Mouse (Mus musculus): ENCODE data around the gene Fndc3b. TPM values are rescaled to one million over a fixed set of nuclear protein-coding genes. Genes with fewer than 3 reads are reported as not detected.

Fndc3b gene
- polyA plus RNA-seq, 1 experiment from 2014 or later = 12.3 TPM

GRCm38 (mm10) chr3:27581931-27582840, 128.9 kb downstream of the Fndc3b start:
- Histone ChIP-seq H3K36me3 (ENCODE audit: control insufficient read depth, insufficient read depth, low read length) (no peaks in the 10 kb centered on the region), H3K4me3 (ENCODE audit: low read depth, low read length) (no peak overlapping the region), H3K4me2 (no peak overlapping the region), H3K9me3 (ENCODE audit: control insufficient read depth, low read length) (no peaks in the 10 kb centered on the region), H3K4me1 (replicated peaks; ENCODE audit: control insufficient read depth, insufficient read depth, low read length) (peaks cover 3% of the 10 kb centered on the region; the same call in 1 of the 2 replicates), H3K27ac (ENCODE audit: low read depth, low read length) (no peak overlapping the region), H3K27me3 (replicated peaks; ENCODE audit: control insufficient read depth, insufficient read depth, low read length) (no peaks in the 10 kb centered on the region), H3K9ac (ENCODE audit: low read depth, low read length) (no peak overlapping the region)
- no peak for ATAC-seq (replicated peaks; ENCODE audit: low FRiP score)
- WGBS = 79% methylated on average over 6 of the region's 6 CpGs
- no peak for DNase-seq (ENCODE audit: low spot score)

GRCm38 (mm10) chr3:27580956-27581355, 130.2 kb downstream of the Fndc3b start:
- DNase-seq (ENCODE audit: low spot score) = no peak
- H3K27me3 ChIP-seq (replicated peaks; ENCODE audit: control insufficient read depth, insufficient read depth, low read length) = no peaks in the 10 kb centered on the region
- H3K9me3 ChIP-seq (ENCODE audit: control insufficient read depth, low read length) = no peaks in the 10 kb centered on the region
- ATAC-seq (replicated peaks; ENCODE audit: low FRiP score) = no peak
- 88% methylated on average over 8 of the region's 8 CpGs for WGBS
- H3K4me3 ChIP-seq (ENCODE audit: low read depth, low read length) = no peak overlapping the region
- H3K4me1 ChIP-seq (replicated peaks; ENCODE audit: control insufficient read depth, insufficient read depth, low read length) = peaks cover 3% of the 10 kb centered on the region; the same call in 1 of the 2 replicates
- H3K36me3 ChIP-seq (ENCODE audit: control insufficient read depth, insufficient read depth, low read length) = no peaks in the 10 kb centered on the region
- H3K27ac ChIP-seq (ENCODE audit: low read depth, low read length) = no peak overlapping the region
- no peak overlapping the region for H3K9ac ChIP-seq (ENCODE audit: low read depth, low read length)
- H3K4me2 ChIP-seq = no peak overlapping the region

- Histone ChIP-seq H3K9me3 (ENCODE audit: control insufficient read depth, low read length) (no peaks in the 10 kb centered on the region), H3K36me3 (ENCODE audit: control insufficient read depth, insufficient read depth, low read length) (no peaks in the 10 kb centered on the region), H3K27me3 (replicated peaks; ENCODE audit: control insufficient read depth, insufficient read depth, low read length) (no peaks in the 10 kb centered on the region), H3K4me1 (replicated peaks; ENCODE audit: control insufficient read depth, insufficient read depth, low read length) (peaks cover 3% of the 10 kb centered on the region; the same call in 1 of the 2 replicates), H3K4me2 (no peak overlapping the region), H3K27ac (ENCODE audit: low read depth, low read length) (no peak overlapping the region), H3K4me3 (ENCODE audit: low read depth, low read length) (no peak overlapping the region), H3K9ac (ENCODE audit: low read depth, low read length) (no peak overlapping the region)
- ATAC-seq (replicated peaks; ENCODE audit: low FRiP score) (no peak), DNase-seq (ENCODE audit: low spot score) (no peak)
- 71% methylated on average over 7 of the region's 7 CpGs for WGBS
These were observed 131.1 kb downstream of the Fndc3b start for GRCm38 (mm10) chr3:27579894-27580613.

GRCm38 (mm10) chr3:27579229-27579628, 131.9 kb downstream of the Fndc3b start:
- DNase-seq (ENCODE audit: low spot score) (no peak), ATAC-seq (replicated peaks; ENCODE audit: low FRiP score) (no peak)
- Histone ChIP-seq H3K27ac (ENCODE audit: low read depth, low read length) (no peak overlapping the region), H3K36me3 (ENCODE audit: control insufficient read depth, insufficient read depth, low read length) (no peaks in the 10 kb centered on the region), H3K4me1 (replicated peaks; ENCODE audit: control insufficient read depth, insufficient read depth, low read length) (no peaks in the 10 kb centered on the region; the same call in 1 of the 2 replicates), H3K4me2 (no peak overlapping the region), H3K27me3 (replicated peaks; ENCODE audit: control insufficient read depth, insufficient read depth, low read length) (no peaks in the 10 kb centered on the region), H3K4me3 (ENCODE audit: low read depth, low read length) (no peak overlapping the region), H3K9ac (ENCODE audit: low read depth, low read length) (no peak overlapping the region), H3K9me3 (ENCODE audit: control insufficient read depth, low read length) (no peaks in the 10 kb centered on the region)
- WGBS = 77% methylated on average over 8 of the region's 8 CpGs

GRCm38 (mm10) chr3:27577349-27578025, 133.6 kb downstream of the Fndc3b start:
- Histone ChIP-seq H3K4me2 (no peak overlapping the region), H3K36me3 (ENCODE audit: control insufficient read depth, insufficient read depth, low read length) (no peaks in the 10 kb centered on the region), H3K27me3 (replicated peaks; ENCODE audit: control insufficient read depth, insufficient read depth, low read length) (no peaks in the 10 kb centered on the region), H3K9ac (ENCODE audit: low read depth, low read length) (no peak overlapping the region), H3K4me1 (replicated peaks; ENCODE audit: control insufficient read depth, insufficient read depth, low read length) (peaks cover 3% of the 10 kb centered on the region; the same call in 1 of the 2 replicates), H3K9me3 (ENCODE audit: control insufficient read depth, low read length) (no peaks in the 10 kb centered on the region), H3K27ac (ENCODE audit: low read depth, low read length) (no peak overlapping the region), H3K4me3 (ENCODE audit: low read depth, low read length) (no peak overlapping the region)
- DNase-seq (ENCODE audit: low spot score) (no peak), ATAC-seq (replicated peaks; ENCODE audit: low FRiP score) (no peak)
- WGBS = 84% methylated on average over 10 of the region's 10 CpGs

GRCm38 (mm10) chr3:27574241-27574640, 136.9 kb downstream of the Fndc3b start:
- H3K27me3 ChIP-seq (replicated peaks; ENCODE audit: control insufficient read depth, insufficient read depth, low read length) = no peaks in the 10 kb centered on the region
- 70% methylated on average over 9 of the region's 9 CpGs for WGBS
- DNase-seq (ENCODE audit: low spot score) (no peak), ATAC-seq (replicated peaks; ENCODE audit: low FRiP score) (no peak)
- no peak overlapping the region for H3K4me3 ChIP-seq (ENCODE audit: low read depth, low read length)
- no peaks in the 10 kb centered on the region for H3K9me3 ChIP-seq (ENCODE audit: control insufficient read depth, low read length)
- no peak overlapping the region for H3K4me2 ChIP-seq
- H3K27ac ChIP-seq (ENCODE audit: low read depth, low read length) = no peak overlapping the region
- H3K4me1 ChIP-seq (replicated peaks; ENCODE audit: control insufficient read depth, insufficient read depth, low read length) = peaks cover 5% of the 10 kb centered on the region; the same call in 1 of the 2 replicates
- no peaks in the 10 kb centered on the region; the same call in 1 of the 2 replicates for H3K36me3 ChIP-seq (ENCODE audit: control insufficient read depth, insufficient read depth, low read length)
- H3K9ac ChIP-seq (ENCODE audit: low read depth, low read length) = no peak overlapping the region

GRCm38 (mm10) chr3:27573458-27573857, 137.6 kb downstream of the Fndc3b start:
- Histone ChIP-seq H3K4me3 (ENCODE audit: low read depth, low read length) (no peak overlapping the region), H3K4me1 (replicated peaks; ENCODE audit: control insufficient read depth, insufficient read depth, low read length) (peaks cover 5% of the 10 kb centered on the region; the same call in 1 of the 2 replicates), H3K9me3 (ENCODE audit: control insufficient read depth, low read length) (no peaks in the 10 kb centered on the region), H3K9ac (ENCODE audit: low read depth, low read length) (no peak overlapping the region), H3K36me3 (ENCODE audit: control insufficient read depth, insufficient read depth, low read length) (no peaks in the 10 kb centered on the region; the same call in 1 of the 2 replicates), H3K4me2 (no peak overlapping the region), H3K27me3 (replicated peaks; ENCODE audit: control insufficient read depth, insufficient read depth, low read length) (no peaks in the 10 kb centered on the region), H3K27ac (ENCODE audit: low read depth, low read length) (no peak overlapping the region)
- 74% methylated on average over 11 of the region's 11 CpGs for WGBS
- DNase-seq (ENCODE audit: low spot score) (no peak), ATAC-seq (replicated peaks; ENCODE audit: low FRiP score) (no peak)

GRCm38 (mm10) chr3:27572305-27572704, 138.8 kb downstream of the Fndc3b start:
- H3K4me2 ChIP-seq = no peak overlapping the region
- no peak overlapping the region for H3K9ac ChIP-seq (ENCODE audit: low read depth, low read length)
- 61% methylated on average over 6 of the region's 6 CpGs for WGBS
- H3K4me1 ChIP-seq (replicated peaks; ENCODE audit: control insufficient read depth, insufficient read depth, low read length) = peaks cover 5% of the 10 kb centered on the region; the same call in 1 of the 2 replicates
- H3K36me3 ChIP-seq (ENCODE audit: control insufficient read depth, insufficient read depth, low read length) = no peaks in the 10 kb centered on the region; the same call in 1 of the 2 replicates
- H3K4me3 ChIP-seq (ENCODE audit: low read depth, low read length) = no peak overlapping the region
- DNase-seq (ENCODE audit: low spot score) = no peak
- ATAC-seq (replicated peaks; ENCODE audit: low FRiP score) = no peak
- H3K27ac ChIP-seq (ENCODE audit: low read depth, low read length) = no peak overlapping the region
- H3K9me3 ChIP-seq (ENCODE audit: control insufficient read depth, low read length) = no peaks in the 10 kb centered on the region
- H3K27me3 ChIP-seq (replicated peaks; ENCODE audit: control insufficient read depth, insufficient read depth, low read length) = no peaks in the 10 kb centered on the region

Data from liver, embryonic 11.5 days (tissue).